Mouse (Mus musculus) kidney, embryonic 14.5 days (tissue): ENCODE data around the gene Srrt. TPM values are rescaled to one million over a fixed set of nuclear protein-coding genes. Genes with fewer than 3 reads are reported as not detected.

ENCODE experiments used
- ATAC-seq: fragments of 200-750 bp; cut with Nextera tagmentation; 2 replicates; pipeline ENCODE4 v1.8.0; 2017; ENCODE audit warnings: moderate number of reproducible peaks, mild to moderate bottlenecking, moderate TSS enrichment, moderate library complexity; ENCODE audit not compliant: low FRiP score, low TSS enrichment
- H3K27ac ChIP-seq: fragments of 300-500 bp; sonication (generic); 2 replicates; pipeline ENCODE4 v1.5.1; 2014; ENCODE audit warnings: low read depth, mild to moderate bottlenecking, low read length, moderate library complexity, mixed read lengths
- H3K27me3 ChIP-seq: fragments of 300-500 bp; sonication (generic); 2 replicates; pipeline ENCODE4 v1.6.1; 2014; ENCODE audit warnings: mild to moderate bottlenecking, low read length; ENCODE audit not compliant: control insufficient read depth, insufficient read depth
- H3K36me3 ChIP-seq: fragments of 300-500 bp; sonication (generic); 2 replicates; pipeline ENCODE4 v1.6.1; 2014; ENCODE audit warnings: low read length, mixed read lengths; ENCODE audit not compliant: control insufficient read depth, insufficient read depth
- H3K4me1 ChIP-seq: fragments of 300-500 bp; sonication (generic); 2 replicates; pipeline ENCODE4 v1.6.1; 2014; ENCODE audit warnings: low read length, mixed read lengths; ENCODE audit not compliant: control insufficient read depth, insufficient read depth
- H3K4me2 ChIP-seq: fragments of 300-500 bp; sonication (generic); replicated peaks from 2 replicates; pipeline ENCODE4 v1.6.1; 2014; ENCODE audit warnings: low read depth, mild to moderate bottlenecking, low read length
- H3K4me3 ChIP-seq: fragments of 300-500 bp; sonication (generic); 2 replicates; pipeline ENCODE4 v1.5.1; 2014; ENCODE audit warnings: mild to moderate bottlenecking, low read length
- H3K9ac ChIP-seq: fragments of 300-500 bp; sonication (generic); 2 replicates; pipeline ENCODE4 v1.6.1; 2014; ENCODE audit warnings: low read depth, mild to moderate bottlenecking, low read length, moderate library complexity
- H3K9me3 ChIP-seq: fragments of 300-500 bp; sonication (generic); 2 replicates; pipeline ENCODE4 v1.6.1; 2016; ENCODE audit warnings: low read length; ENCODE audit not compliant: control insufficient read depth
- WGBS: fragments of 180-500 bp; shearing (Covaris S2); extraction: QIAGEN DNeasy Blood & Tissue Kit; methylation state at CpG from one replicate; pipeline ENCODE4 v1.1.7; 2014; 5-methylcytosine and 5-hydroxymethylcytosine counted together
- polyA plus RNA-seq: library from polyadenylated mRNA; unstranded; fragments of >200 nt; fragmentation: Nextera tagmentation; extraction: Ambion mirVana; gene quantifications from 2 replicates; pipeline ENCODE4 v1.2.1, GENCODE M21; 2014

The Srrt gene
- polyA plus RNA-seq, 1 experiment from 2014 or later = 141 TPM

DNA sequence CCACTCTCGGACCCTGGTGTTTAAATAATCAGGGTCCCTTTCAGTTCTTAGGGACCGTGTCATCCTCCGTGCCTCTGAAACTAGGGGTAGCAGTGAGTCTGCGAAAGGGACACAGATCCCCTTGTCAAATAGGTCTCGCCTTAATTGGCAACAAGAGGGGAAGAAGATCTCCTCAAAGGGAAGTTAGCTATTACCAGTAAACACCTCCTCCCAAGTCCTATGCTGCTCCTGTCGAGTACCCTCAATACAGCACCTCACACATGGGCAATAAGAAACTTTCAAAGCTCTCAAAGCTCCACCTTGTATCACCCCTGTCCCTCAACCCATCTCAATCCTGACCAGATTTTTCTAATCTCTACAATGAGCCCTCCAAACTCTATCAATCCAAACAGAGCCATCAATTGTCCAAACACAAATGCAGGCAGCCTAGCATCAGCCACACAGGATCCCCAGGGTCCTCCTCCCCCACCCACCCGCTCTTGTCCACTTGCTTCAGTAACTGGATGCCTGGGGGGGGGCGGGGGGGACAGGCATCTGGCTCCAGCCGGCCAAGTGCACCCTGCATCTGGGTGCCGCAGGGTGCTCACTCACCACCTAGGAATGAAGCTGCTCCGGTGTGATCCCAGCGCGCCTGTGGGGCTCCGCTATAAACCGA lies 25.5 kb upstream of the Srrt start:
- no peaks in the 10 kb centered on the region for H3K36me3 ChIP-seq
- H3K9ac ChIP-seq = peak overlapping the region; percentile 70
- peak overlapping the region; percentile 47; the same call in 1 of the 2 replicates for H3K27ac ChIP-seq
- WGBS = 17% methylated on average over 15 of the region's 15 CpGs
- peak overlapping the region; percentile 89 for H3K4me2 ChIP-seq
- no peaks in the 10 kb centered on the region for H3K27me3 ChIP-seq
- H3K4me1 ChIP-seq = peaks cover 18% of the 10 kb centered on the region
- H3K4me3 ChIP-seq = peak overlapping the region; percentile 71
- H3K9me3 ChIP-seq = no peaks in the 10 kb centered on the region
- ATAC-seq = peak; percentile 8; the same call in 1 of the 2 replicates

DNA sequence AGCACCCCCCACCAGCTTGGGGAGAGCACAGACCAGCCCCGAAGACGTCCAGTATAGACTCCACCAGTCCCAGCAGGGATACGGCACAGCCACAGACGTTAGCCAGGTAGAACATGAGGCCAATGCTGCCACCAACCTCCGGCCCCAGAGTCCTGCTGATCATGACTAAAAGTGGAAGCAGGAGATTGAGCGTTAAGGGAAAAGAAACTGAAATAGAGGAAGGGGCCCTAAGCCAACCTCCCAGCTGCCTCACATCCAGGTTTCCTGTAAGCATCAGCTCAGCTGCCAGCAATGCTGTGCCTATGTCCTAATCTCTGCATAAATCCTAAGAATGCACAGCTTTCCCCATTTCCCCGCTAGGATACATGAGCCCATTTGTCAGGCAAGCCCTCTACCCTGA lies 23.4 kb upstream of the Srrt start:
- H3K9ac ChIP-seq = no peak overlapping the region
- H3K9me3 ChIP-seq = no peaks in the 10 kb centered on the region
- no peak overlapping the region for H3K4me2 ChIP-seq
- ATAC-seq = no peak
- H3K27me3 ChIP-seq = no peaks in the 10 kb centered on the region
- peaks cover 11% of the 10 kb centered on the region for H3K4me1 ChIP-seq
- H3K27ac ChIP-seq = no peak overlapping the region
- H3K36me3 ChIP-seq = peaks cover under 1% of the 10 kb centered on the region; the same call in 1 of the 2 replicates
- WGBS = 93% methylated on average over 7 of the region's 7 CpGs
- H3K4me3 ChIP-seq = no peak overlapping the region

DNA sequence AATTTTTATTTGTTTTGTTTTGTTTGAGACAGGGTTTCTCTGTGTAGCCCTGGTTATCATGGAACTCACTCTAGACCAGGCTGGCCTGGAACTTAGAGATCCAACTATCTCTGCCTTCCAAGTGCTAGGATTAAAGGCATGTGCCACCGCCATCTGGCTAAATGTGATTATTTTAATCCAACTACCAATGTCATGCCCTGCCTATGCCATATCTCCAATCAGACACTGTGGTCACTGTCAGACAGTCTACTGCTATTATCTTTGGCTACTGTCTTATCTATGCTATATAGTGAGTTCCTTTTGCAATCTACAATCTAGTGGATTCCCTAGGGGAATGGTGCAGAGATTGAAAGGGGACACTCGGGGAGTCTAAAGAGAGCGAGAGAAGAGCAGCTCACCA lies 13.5 kb upstream of the Srrt start:
- no peak for ATAC-seq
- Histone ChIP-seq H3K4me1 (no peaks in the 10 kb centered on the region), H3K4me2 (no peak overlapping the region), H3K36me3 (peaks cover 13% of the 10 kb centered on the region; the same call in 1 of the 2 replicates), H3K9me3 (no peaks in the 10 kb centered on the region), H3K27ac (no peak overlapping the region), H3K9ac (no peak overlapping the region), H3K27me3 (no peaks in the 10 kb centered on the region), H3K4me3 (no peak overlapping the region)
- 96% methylated on average over 3 of the region's 3 CpGs for WGBS

DNA sequence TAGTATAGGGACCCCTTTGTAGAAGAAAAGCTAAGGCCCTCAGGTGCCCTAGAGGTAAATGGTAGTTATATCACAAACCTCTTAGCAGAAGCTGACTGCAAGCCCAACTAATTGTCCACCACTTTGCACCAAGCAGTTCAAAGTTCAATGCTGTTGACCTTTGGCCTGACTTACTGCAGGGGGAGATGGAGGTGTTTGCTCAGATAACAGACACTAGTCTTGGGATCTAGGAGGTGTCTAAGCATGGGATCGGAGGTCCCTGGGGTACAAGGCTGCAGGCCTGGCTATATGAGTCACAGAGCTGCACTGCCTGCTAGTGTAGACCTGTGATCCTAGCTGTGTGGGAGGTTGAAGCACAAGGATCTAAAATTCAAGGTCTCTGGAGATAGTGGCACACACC lies 11.1 kb upstream of the Srrt start:
- Histone ChIP-seq H3K4me2 (no peak overlapping the region), H3K27me3 (no peaks in the 10 kb centered on the region), H3K36me3 (peaks cover 2% of the 10 kb centered on the region; the same call in 1 of the 2 replicates), H3K27ac (no peak overlapping the region), H3K9me3 (no peaks in the 10 kb centered on the region), H3K9ac (no peak overlapping the region), H3K4me1 (peaks cover 15% of the 10 kb centered on the region), H3K4me3 (no peak overlapping the region)
- 68% methylated on average over 1 of the region's 1 CpGs for WGBS
- ATAC-seq = no peak

DNA sequence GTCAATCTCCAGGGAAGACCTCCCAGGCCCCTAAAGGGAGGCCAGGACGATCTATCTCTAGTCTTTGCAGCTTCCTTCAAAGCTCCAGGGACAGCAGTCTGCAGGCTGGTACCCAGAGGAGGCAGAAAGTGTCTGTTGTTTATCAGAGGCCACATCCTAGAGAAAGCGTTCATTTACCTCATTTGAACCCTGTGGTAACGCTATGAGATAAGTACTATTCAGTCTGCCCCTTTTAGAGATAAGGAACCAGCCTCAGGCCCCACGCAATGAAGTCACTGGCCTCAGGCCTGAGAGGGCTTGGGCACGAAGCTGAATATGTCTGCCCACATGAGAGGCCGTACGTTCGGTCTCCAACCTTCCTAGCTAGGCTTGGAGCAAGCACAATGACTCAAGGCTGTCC lies 9.9 kb upstream of the Srrt start:
- Histone ChIP-seq H3K9ac (no peak overlapping the region), H3K4me2 (no peak overlapping the region), H3K9me3 (no peaks in the 10 kb centered on the region), H3K4me3 (no peak overlapping the region), H3K27me3 (no peaks in the 10 kb centered on the region), H3K4me1 (peaks cover 26% of the 10 kb centered on the region), H3K36me3 (peaks cover 2% of the 10 kb centered on the region; the same call in 1 of the 2 replicates), H3K27ac (no peak overlapping the region)
- 90% methylated on average over 8 of the region's 8 CpGs for WGBS
- ATAC-seq = no peak

- H3K4me1 ChIP-seq = peaks cover 32% of the 10 kb centered on the region
- ATAC-seq = peak; percentile 22
- no peak overlapping the region for H3K4me3 ChIP-seq
- peak overlapping the region; percentile 94; the same call in 1 of the 2 replicates for H3K27ac ChIP-seq
- H3K9me3 ChIP-seq = no peaks in the 10 kb centered on the region
- no peaks in the 10 kb centered on the region for H3K27me3 ChIP-seq
- 46% methylated on average over 30 of the region's 30 CpGs for WGBS
- peaks cover 20% of the 10 kb centered on the region for H3K36me3 ChIP-seq
- H3K9ac ChIP-seq = peak overlapping the region; percentile 74; the same call in 1 of the 2 replicates
- H3K4me2 ChIP-seq = peak overlapping the region; percentile 85
These were observed 7.8 kb upstream of the Srrt start for GRCm38 (mm10) chr5:137315084-137315903.

- H3K36me3 ChIP-seq = peaks cover 28% of the 10 kb centered on the region
- H3K4me2 ChIP-seq = peak within 1 kb of the TSS; percentile 85
These were observed 7.0 kb upstream of the Srrt start, which contains the start of gene Trip6 for GRCm38 (mm10) chr5:137314193-137315083. TSS of gene Trip6 (minus strand) at chr5:137314404.

DNA sequence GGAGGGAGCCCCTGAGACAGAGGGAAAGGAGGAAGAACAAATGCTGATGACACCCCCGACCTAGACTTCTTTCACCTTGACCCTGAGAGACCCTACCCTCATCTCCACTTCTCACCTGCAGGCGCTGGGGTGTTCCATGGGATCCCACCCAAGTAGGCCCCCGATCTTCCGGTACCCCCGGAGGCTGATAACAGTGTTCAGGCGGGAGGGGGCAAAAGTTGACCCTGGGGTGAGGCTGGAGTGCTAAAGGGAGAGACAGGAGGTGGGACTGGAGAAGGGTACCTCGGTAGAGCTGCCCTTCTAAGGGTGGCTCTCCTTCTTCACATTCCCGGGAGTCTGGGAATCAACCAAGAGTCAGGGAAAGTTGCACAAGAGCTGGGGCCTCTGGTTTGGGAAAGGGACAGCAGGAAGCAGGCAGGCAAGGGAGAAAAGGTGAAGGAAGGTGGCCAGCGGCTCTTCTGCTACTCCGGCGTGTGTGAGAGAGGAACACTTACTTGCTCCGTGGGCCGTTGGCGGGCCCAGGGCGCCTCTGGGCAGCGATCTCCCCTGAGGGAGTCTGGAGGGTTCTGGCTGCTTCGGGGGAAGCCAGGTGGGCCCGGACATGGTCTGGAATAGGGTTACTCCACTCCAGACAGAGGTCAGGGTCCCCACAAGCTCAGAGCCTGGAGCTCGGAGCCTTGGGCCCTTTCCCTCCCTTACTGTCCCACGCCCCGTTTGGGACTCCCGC lies 6.2 kb upstream of the Srrt start:
- Histone ChIP-seq H3K27me3 (no peaks in the 10 kb centered on the region), H3K27ac (peak overlapping the region; percentile 91), H3K4me2 (peak overlapping the region; percentile 85), H3K4me3 (peak overlapping the region; percentile 68), H3K36me3 (peaks cover 36% of the 10 kb centered on the region), H3K9ac (peak overlapping the region; percentile 74), H3K9me3 (peaks cover 4% of the 10 kb centered on the region; the same call in 1 of the 2 replicates), H3K4me1 (peaks cover 32% of the 10 kb centered on the region)
- peak; percentile 58; the same call in 1 of the 2 replicates for ATAC-seq
- 2% methylated on average over 22 of the region's 22 CpGs for WGBS

More at GRCm38 (mm10) chr5:137314193-137315083, 7.0 kb upstream of the Srrt start, which contains the start of gene Trip6:
- Histone ChIP-seq H3K4me3 (peak within 1 kb of the TSS; percentile 68), H3K27ac (peak within 1 kb of the TSS; percentile 94), H3K4me1 (peaks cover 32% of the 10 kb centered on the region), H3K9ac (peak within 1 kb of the TSS; percentile 74), H3K27me3 (no peaks in the 10 kb centered on the region), H3K9me3 (no peaks in the 10 kb centered on the region)
- 13% methylated on average over 30 of the region's 30 CpGs for WGBS
- peak; percentile 96 for ATAC-seq
